Mouse (Mus musculus): ENCODE measurements at regions not wholly inside any gene's neighbourhood (a gene's known extent, or its start where the extent isn't known, plus 50 kb on each side); places are given as distances from the start of the nearest gene placed in this dataset.

DNA sequence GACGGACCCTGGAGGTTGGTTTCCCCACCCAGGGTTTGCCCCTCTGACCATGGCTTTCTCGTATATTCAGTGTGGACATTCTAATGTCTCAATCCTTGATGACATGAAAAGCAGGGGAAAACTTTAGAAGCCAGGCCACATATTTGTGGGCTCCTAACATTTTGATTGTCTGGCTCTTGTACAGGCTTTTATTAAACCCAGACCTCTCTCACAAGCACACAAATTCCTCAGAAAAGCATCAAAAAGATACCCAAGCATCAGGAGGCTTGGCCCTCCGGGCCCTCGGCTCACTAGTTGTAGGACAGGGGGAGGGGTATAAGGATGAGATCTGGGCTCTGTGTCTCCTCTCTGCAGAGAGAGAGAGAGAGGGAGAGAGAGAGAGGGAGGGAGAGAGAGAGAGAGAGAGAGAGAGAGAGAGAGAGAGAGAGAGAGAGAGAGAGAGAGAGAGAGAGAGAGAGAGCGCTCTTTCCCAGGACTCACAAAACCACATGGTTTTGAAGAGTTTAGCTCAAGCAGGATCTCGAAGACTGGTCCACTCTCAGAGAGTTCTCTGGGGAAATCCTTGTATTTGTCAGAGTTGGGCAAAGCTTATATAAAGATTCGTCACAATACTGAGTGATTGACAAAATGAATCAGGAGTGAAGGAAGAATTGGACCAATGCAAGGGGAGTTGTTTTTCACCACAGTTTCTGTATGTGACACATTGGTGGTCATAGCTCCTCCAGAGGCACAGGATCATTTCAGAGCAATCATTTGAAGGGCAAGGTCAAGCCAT, 167.2 kb upstream of the Cxcl12 start:
- no peak for DNase-seq (ENCODE audit: low spot score)

DNA sequence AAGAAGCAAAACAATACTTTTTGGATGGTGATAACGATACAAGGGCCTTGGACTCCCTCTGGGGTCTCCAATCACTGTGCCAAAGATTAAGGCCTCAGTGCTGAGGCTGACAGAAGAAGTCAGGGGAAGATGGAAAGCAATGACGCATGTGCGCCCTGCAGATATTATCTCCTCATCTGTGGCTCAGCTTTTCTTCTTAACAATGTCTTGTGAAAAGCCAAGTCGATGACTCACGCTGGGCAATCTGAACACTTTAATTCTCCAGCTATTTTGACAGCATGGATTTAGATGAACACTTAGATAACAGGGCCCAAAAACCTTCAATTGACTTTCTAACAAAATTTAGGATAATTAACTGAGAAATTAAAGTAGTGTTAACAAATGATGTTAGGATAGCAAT, 155.7 kb upstream of the Cxcl12 start:
- no peak for DNase-seq (ENCODE audit: low spot score)

DNA sequence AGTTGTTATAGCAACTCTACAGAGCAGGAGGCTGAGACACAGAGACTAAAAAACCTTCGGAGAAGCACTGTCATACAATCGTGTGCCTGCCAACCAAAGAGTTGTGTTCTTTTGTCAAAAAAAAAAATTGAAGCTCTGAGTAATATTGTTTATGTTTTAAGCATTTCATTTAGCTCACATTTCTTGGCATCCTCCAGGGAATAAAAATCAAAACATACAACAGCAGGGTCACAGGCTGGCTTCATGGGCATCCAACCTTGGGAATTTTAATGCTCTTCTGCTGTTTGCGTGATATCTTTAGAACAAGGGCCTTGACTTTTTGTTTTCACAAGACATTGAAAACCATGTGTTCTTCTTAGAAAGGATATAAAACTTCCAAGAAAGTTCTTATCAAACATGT, 152.9 kb upstream of the Cxcl12 start:
- DNase-seq (ENCODE audit: low spot score) = no peak

DNA sequence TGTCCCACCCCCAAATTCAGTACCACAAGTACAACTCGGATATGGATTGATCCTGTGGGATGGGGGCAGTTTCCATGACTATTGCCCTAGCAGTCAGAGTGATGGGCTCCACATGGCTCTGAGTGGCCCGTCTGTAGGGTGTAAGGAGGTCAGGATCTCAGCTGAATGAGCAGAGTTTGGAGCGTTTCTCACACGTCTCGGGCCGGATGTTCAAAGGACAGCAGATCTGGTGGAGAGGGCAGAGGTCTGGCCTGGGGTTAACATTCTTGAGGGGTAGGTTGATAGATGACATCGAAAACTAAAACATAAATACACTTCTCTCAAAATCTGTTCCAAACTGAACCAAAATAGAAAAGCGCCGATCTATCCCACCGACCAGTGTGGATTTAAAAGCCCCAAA, 146.5 kb upstream of the Cxcl12 start:
- no peak for DNase-seq (ENCODE audit: low spot score)

DNA sequence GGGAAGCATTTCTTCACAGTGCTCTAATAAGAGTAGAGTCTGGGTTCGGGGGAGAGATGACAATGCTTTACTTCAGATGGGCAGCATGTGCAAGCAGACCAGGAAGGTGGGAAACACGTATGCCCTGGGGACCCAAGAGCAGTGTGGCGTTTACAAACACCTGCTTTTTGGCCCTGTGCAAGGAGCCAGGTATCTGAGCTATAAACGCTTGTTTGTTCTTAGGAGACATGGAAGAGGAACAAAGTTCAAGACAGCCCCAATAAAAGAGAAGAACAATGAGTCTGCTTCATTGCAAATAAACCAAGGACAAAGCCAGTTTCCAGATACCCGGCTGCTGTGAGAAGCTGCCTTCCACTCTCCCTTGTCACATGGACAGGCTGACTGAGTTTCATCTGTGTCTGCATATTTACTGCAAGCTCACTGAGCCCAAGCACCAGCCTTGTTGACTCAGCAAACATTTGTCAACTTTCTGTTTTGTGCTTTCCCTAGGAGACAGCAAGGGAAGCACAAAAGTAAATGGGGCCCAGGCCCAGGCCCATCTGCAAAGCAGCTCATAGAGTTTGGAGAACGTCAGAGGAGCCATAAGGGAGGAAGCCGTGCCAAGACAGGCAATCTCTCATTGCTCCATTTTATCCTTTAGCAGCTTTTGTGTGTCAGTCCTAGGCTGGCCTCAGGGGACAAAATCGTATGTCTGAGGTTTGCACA, 136.1 kb upstream of the Cxcl12 start:
- no peak for DNase-seq (ENCODE audit: low spot score)

DNA sequence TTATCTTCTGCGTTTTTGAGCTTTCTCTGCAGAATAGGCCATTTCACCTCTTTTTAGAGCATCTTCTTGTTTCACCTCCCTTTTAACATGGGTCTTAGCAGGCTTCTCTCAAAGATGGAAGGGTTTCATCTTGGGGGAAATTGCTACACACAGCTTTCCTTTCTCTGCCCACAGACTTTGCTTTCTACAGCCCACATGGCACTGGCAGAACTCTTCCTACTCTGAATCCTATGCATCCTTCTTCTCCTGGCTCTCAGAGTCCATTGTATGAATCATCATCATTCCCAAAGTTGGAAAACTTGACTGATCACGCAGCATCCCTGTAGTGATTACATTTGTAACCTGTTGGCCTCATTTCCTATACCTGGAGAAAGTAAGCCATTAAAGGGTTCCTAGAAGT, 124.6 kb upstream of the Cxcl12 start:
- no peak for DNase-seq (ENCODE audit: low spot score)

DNA sequence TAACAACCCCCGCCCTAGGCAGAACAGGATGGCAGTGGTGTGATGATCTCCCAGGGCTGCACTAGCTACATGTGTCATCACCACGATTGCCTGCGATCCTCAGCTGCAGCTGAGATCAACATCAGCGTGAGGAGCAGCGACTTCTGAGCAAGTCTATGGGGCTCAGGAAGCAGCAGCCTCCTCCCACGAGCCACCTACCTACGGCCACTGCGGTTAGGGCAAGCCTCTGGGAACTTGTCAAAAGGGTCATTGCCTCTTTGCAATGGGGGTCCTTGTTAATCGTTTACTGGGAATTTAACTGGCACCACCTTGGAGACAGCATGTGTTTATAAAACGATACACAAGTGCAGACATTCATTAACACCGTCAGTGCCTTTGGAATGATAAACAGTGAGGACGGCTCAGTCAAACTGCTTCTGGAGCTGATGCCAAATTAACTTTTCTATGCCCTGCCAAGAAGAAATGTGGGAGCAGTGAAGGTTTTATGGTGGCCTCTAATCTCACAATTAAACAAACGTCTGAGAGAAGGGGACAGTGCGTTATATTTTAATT, 118.8 kb upstream of the Cxcl12 start:
- no peak for DNase-seq (ENCODE audit: low spot score)

DNA sequence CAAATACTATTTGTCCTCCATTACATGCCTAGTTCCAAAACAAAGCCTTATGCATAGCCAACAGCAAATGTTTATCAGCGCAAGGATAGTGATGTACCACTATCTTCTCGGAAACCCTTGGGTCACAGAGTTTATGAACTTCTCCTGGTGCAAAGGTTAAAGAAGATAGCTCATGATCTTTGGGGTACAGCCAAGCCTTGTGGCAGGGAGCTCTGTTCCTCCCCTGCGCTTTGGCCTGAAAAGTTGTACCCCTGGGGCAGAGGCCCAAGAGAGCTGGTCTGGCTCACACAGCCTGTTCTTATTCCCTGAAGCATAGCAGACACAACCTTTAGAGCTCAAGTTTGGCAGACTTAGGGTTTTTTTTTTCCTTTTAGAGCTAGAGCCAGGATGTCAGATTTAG, 107.6 kb upstream of the Cxcl12 start:
- no peak for DNase-seq (ENCODE audit: low spot score)

DNA sequence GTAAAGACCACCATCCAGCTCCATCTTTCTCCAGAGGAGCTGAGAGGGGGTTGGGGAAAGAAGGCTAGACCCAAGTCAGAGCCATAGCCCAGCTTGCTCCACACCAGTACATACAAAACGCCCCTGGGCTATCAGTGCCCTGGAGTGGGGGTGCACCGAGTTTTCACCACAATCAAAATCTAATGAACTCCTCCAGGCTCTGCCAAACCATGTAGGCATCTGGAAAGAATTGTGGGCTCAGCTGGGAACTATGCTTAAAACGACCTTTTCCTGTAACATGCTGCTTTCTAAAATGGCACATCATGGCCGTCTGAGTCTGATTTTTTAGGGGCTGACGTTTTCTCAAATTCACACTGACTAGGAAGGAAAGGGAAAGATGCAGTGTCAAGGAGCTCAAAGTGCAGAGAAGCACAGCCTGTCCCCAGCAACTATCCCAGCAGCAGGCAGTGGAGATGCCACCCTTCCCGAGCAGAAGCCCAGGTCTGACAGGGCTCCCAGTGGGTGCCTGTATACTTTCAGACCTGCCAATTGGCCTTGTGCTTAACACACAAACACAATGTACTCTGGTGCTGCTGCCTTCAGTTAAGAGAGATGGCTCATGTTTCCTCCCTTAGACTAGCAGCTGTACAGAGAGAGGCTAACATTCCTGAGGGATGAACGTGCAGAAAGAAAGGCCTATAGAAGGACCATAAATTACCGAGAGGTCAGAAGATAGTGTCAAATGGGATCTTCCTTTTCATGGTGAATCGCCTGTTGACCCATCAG, 100.6 kb upstream of the Cxcl12 start:
- DNase-seq (ENCODE audit: low spot score) = no peak

DNA sequence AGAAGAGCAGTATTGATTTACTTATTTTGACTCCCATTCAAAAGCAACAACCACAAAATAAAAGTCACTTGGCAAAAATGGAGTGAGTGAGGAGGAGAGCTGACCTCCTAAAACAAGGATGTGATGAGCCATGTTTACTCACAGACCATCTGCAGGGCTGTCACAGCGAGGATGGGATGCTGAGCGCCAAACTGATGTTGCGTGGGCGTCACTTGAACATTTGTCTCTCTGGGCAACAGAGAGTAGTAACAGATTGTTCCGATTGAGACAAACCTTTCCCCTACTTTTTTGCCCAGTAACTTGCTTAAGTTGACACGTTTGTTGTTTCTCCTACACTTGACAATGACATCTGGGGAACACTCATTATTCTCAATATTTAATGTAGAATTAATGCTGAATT, 97.0 kb upstream of the Cxcl12 start:
- peak; percentile 40 for DNase-seq (ENCODE audit: low spot score)

DNA sequence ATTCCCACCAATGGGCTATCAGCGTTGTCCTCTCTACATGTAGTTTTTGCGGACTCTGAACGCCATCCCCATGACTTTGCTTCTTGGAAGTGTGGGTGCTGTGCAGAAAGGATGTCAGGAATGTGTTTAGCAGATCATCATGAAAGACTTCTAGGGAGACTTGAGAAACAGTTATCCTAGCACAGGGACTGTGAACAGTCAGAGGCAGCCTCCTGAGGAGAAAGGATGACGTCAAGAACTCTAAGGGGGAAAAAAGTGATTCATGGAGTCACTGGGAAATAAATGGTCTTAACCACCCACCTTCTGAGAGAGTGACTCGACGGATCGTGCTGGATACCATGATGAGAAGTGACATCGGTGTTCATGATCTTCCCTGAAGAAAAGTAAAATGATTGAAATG, 96.5 kb upstream of the Cxcl12 start:
- DNase-seq (ENCODE audit: low spot score) = no peak

DNA sequence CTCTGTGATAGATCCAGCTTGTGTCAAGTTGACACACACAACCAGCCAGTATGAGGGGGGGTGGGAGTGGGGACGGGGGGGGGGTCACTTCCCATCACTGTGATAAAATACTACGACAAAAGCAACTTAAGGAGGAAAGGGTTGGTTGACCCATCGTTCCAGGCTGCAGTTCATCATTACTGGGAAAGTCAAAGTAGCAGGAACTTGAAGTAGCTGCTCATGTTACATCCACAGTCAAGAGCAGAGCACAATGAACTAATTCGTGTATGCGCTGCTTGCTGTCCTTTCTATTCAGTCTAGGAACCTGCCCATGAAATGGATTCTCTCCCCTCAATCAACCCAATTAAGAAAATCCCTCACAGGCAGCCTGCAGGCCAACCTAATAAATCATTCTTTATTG, 88.8 kb upstream of the Cxcl12 start:
- DNase-seq (ENCODE audit: low spot score) = no peak

DNA sequence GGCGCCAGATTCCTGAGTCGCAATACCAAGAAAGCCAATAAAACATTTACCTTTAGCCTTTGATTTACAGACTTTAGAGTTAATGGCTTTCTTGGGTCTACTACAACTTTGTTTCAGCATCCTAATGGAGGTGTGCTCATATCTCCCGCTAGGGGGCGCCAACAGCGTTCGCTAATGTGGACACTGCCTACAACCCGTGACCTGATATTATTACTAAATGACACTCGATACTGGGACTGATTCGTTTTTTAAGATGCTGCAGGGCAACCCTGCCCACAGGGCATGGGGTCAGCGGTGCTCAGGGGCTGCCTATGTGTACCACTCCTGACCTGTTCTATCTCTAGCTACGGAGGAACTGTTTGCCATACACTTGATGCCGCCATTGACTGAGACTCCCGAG, 87.4 kb upstream of the Cxcl12 start:
- no peak for DNase-seq (ENCODE audit: low spot score)

DNA sequence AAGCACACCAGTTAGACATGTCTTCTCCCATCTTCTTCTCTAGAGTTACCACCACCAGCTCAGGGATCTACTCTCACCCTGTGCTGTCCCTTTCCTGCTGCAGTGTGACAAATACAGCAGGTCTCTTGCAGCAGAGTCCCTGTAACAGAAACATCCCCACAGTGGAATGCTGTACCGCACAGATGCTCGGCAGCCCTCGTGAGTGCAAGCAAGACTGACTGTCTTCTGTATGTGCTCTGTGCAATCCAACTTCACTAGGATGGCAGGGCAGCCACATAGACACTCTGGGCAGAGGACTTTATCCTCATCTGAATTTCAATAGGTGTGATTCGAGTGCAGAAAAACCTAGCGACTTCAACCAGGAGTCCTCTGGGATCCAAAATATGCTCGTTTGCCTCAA, 84.1 kb upstream of the Cxcl12 start:
- no peak for DNase-seq (ENCODE audit: low spot score)

DNA sequence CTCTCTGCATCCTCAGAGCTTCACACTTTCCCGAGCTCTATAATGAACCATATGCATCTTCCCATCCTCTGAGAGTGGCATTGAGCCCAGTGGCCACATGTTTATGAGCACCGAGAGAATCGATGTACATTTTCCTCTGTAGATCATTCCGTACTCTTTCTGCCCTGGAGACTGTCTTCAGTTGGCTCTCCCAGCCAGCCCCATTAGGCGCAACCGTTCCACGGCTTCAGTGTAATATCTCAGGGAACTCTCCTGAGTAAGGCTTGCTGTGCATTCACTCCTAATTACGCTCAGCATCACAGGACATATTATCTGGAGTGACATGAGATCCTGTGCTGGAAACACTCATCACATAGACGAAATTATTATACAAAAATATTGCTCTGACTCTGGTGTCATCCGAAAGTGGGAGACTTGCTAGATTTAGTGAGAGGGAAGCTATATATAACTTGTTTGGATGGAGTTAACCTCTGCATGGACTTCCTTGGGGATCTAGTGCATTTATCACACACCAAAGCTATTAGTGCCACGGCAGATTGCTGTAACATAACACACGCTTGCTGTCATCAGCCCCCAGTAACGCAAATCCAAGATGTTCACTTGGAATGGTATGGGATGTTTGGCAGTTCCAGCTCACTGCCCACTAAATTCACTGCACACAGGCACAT, 83.4 kb upstream of the Cxcl12 start:
- DNase-seq (ENCODE audit: low spot score) = no peak

DNA sequence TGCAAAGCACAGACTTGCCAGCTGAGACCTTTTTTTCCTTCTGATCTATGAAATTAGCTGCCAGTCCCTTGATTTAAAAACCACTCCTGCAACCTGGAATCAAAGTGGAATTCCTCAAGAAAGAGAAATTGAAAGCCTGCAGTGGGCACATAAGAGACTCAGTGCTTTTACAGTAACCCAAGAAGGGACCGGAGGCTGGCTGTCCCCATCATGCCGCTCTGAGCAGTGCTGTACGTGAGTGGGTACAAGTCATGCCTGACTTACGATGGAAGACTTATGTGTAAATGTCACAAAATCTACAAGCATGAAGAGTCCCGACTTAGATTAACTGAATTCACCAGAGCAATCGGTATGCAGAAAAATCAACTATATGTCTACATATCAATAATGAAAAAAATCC, 73.6 kb upstream of the Cxcl12 start:
- no peak for DNase-seq (ENCODE audit: low spot score)

DNA sequence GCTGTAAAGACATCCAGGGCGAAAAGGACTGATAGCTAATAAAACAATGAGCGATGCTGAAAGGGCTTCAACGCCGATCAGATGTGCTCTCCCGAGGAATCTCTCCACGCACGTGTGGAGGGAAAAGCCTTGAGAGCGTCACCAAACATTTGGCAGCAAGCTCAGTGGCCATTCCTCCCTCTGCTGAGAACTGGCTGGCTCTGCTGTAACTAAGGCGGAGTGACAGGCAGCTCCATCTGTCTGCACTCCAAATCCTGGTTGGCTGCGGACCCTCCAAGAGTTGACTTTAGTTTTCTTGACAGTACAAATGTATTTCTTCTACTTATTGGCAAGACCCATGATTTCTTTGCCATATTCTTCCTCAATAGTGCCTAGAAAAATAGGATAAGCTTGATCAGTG, 68.5 kb upstream of the Cxcl12 start:
- DNase-seq (ENCODE audit: low spot score) = no peak

DNA sequence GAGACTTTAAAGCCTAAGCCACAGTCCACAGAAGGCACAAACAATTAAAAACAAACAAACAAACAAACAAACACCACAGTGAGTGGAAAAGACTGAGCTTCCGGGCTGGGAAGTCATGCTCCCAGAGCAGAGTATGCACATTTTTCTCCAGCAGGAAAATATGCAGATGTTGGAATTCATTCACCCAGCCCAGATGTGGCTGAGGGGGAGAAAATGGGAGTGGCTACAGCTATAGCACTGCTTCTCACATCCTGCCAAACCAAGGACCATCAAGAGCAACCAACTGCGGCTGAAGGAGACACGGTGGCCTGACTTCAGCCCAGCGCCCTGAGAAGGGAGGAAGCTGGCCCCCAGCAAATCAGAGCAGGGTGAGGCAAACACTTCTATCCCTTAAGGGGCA, 65.6 kb upstream of the Cxcl12 start:
- DNase-seq (ENCODE audit: low spot score) = no peak

DNA sequence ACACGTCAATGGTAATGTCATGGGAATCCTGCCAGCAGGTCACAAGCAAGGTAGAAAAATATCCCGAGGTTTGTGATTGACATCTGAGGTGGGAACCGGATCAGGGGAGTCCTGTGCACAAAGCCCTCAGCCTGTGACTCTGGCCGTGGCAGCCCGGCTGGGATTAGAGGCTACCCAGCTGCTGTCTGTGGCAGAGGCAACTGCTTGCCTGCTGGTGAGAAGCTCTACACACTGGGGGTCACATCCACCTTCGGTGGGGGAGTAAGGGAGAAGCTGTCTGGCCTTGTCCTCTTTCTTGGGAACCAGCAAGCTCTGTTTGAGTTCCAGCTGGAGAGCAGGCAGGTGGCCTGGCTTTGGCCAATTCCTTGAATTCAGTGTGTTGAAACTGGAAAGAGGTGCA, 64.3 kb upstream of the Cxcl12 start:
- no peak for DNase-seq (ENCODE audit: low spot score)

DNA sequence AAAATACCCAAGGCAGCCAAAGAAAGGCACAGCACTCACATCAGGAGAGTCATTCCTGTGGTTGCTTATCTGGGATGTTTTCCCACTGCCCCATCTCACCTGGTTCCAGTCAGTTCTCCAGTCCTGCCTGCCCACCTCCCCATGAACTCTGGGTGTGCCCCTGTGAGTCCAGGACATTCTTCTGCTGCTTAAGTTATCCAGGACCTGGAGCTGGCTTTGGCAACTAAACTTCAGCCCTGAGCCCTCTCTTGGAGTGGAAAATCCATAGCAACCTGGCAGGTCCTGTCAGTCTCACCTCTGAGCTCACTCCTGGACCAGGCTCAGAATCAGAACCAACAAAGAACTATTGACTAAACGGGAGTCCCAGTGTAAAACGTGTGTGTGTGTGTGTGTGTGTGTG, 63.9 kb upstream of the Cxcl12 start:
- DNase-seq (ENCODE audit: low spot score) = no peak

DNA sequence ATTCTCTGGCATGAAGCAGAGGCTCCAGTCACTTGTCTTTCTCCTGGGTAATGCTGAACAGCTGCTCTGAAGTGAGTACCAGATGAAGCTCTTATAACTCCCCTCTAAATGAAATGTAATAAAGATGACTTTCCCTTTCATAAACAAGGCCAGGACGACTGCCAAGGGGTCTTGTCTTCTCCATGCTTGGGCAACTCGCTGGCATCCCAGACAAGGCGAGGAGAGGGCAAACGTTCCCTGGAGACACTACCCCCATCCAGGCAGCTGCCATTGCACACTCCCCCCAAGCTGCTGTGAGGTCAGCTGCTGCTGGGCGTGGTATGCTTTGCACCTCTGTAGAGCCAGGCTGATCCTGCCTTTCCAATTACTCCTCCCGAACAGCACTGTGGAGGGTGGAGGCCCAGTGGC, 63.1 kb upstream of the Cxcl12 start:
- no peak for DNase-seq (ENCODE audit: low spot score)

DNA sequence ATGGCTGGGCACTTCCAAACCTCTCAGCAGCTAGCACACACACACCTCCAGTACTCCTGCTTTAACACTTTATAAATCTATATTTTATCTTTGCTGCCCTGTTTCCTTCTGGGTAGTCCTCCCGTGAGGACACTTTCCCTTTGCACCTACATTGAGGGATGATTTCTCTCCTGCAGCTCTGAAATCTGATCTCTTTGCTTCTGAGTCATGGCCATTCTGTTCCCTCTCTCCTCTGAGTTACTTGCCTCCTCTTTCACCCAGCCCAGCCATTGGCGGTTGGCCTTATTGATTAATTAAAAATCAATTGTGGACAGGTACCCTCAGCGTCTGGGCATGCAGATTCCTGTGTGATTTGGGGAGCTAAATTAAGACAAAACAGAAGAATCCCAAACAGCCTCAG, 58.0 kb upstream of the Cxcl12 start:
- DNase-seq (ENCODE audit: low spot score) = no peak

Data from left cerebral cortex, adult 11 months (tissue).